Mouse (Mus musculus) cerebellum, adult 9-10 months (tissue): ENCODE results near the gene Il17ra.

ENCODE experiments used
- DNase-seq: peaks from one replicate; pipeline ENCODE4 v3.0.0; 2022

Gene Il17ra

DNA sequence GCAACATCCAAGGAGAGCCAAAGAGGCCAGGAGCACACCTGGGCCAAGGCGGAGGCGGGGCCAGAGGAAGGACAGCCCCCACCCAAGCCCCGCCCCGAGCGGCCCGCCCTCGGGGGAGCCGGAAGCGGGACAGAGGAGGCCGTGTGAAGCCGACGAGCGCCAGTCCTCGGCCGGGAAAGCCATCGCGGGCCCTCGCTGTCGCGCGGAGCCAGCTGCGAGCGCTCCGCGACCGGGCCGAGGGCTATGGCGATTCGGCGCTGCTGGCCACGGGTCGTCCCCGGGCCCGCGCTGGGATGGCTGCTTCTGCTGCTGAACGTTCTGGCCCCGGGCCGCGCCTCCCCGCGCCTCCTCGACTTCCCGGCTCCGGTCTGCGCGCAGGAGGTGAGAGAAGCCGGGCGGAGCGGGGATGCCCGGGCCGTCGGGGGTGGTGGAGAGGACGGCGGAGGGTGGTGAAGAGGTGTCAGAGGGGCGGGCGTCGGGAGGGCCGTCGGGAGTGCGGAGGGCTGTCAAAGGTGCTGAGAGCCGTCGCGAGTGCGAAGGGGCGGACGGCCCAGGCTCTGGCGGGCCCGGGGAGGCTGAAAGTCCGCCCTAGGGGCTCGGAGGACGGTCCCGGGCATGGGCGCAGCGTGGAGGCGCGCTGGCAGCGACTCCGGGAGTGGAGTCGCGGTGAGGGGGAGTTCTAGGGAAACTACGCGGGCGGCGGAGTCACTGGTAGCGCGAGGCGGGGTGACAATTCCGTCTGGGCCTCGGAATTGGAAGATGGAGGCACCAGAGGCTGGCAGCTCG lies at the start of gene Il17ra:
Gene Il17ra (plus strand): TSS at position 162 of the 786 bp plus-strand sequence.
- no peak for DNase-seq

DNA sequence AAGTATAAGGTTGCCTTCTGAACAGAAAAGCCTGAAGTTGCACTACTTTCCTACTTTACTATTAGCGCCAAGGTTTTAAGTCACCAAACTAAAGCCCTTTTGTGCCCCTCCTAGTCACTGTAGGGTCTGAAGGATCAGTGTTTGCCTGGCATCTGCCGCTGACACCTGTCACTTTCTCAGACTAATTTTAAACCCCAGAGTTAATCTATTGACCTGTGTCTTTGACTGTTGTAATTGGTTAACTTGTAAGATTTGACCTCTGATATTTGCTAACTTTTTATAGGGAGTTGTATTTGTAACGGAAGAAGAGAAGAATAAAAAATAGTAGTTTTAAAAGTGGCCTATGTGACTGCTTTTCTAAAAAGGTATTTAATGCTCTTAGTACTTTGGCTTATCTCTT lies 24.9 kb upstream of the Il17ra start:
- DNase-seq = no peak

DNA sequence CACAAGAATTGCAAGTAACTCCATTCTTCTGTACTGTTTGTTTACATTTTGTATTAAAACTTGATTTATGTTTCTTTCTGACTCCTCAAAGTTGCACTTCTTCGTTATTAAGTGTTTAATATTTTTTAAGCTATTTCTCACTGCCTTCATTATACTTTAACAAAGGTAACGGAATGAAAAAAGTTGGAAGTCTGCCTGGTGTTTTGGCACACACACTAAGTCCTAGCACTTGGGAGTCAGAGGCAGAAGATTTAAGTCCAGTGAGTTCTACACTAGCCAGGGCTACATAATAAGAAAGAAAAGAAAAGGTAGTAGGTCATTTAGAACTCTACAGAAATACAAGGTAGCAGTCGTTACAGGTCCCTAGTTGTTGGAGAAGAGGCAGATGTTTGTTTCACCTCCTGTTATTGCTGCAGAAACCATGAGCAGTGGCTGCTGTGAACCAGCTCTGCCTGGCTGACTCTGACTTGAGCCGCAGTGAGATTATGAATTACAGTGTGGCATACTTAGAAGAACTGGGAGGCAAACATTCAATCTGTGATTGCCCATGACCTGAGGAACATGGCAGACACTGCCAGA lies 20.8 kb upstream of the Il17ra start:
- no peak for DNase-seq

DNA sequence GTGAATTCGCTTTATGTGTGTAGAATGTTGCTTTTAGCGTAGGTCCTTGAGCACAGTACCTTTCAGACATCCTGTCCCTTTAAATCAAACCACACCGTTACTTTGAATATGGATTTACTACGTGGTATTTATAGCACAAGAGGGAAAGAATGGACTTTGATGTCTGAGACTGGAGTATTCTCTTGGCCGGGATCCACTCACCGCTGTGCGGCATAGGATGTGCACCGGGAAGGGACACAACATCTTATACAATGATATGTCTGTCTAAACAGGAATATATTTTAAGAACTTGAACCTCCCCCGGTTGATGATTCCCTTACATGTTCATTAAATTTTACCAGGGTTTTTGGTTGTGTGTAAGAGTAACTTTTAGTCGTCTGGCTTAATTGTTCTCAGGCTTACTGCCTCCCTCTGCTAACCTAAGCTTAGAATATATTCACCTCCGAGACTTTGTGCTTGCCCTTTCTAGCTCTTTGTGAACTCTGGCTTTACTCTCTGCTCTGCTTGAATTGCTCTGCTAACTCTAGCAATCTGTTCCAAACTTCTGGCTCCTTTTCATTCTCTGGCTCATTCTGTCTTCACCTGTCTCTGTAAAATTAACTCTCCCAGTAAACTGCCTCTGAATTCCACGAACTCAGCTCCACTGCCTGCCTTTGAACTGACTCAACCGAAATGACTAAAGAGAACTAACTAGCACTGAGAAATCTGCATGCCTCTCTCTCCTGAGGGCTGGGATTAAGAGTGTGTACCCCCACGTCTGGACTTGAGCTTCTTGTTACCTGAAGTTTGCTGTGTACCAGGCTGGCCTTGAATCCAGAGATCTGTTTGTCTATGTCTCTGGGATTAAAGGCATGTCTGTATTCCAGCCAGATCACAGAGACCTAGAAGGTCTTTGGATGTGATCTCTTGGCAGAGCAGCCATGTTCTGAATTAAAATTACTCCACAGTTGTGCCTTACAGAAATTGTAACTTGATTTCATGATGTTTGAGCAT lies 19.4 kb upstream of the Il17ra start:
- no peak for DNase-seq

DNA sequence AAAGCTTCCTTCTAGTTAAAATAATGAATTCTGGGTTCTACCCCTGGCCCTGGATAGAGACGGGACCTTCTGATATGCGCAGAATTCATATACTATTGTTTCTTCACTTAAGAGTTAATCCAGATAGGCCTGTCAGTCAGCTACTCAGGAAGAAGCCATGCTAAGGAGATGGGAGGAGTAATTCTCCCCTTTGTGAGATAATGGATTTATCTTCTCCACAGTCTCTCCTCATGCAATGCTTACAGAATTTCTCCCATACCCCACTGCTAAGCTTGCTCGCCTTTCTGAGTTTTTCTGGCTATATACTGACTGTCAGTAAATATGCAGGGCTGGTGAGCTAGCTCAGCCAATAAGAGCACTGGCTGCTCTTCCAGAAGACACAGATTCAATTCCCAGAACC lies 12.8 kb upstream of the Il17ra start:
- no peak for DNase-seq

DNA sequence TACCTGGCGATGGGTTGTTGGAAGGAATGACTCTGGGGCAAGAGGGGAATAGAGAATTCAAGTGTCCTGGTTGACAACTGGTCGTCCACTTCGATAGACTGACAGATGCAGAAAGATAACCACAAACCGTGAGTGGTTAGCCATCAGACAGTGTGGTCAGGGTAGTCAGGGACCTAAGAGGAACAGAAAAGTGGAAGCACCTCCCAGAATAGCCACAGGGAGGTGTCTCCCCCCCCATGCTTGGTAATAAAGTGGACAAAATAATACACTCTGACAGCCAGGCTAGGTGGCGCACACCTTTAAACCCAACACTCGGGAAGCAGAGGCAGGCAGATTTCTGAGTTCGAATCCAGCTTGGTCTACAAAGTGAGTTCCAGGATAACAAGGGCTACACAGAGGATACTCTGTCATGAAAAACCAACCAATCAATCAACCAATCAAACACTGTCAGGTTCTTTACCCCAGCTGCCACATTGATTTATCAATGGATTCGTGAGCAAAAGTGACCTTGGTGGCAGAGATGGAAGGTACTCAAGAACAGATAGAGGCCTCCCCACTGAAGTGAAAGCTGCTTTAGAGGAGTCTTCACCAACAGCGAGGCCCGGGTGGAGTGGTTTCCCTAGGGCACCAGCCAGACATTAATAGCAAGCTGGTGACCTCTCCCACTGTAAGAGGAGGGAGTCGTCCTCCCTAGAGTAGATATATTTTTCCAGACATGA lies 10.5 kb upstream of the Il17ra start:
- no peak for DNase-seq

DNA sequence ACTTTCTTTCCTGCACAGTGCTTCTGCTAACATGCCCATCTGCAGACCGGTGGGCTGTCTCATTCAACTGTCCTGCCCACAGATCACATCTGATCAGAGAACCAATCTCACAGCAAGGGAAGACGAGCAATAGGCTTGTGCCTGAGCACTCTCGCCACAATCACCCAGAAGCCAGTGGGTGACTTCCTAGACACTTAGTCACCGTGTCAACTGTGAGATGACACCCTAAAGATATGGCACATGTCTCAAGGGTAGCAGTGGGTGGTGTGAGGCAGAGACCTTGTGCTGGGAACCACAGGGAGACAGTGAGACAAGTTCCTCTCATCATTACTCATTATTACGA lies 10.0 kb upstream of the Il17ra start:
- DNase-seq = no peak

DNA sequence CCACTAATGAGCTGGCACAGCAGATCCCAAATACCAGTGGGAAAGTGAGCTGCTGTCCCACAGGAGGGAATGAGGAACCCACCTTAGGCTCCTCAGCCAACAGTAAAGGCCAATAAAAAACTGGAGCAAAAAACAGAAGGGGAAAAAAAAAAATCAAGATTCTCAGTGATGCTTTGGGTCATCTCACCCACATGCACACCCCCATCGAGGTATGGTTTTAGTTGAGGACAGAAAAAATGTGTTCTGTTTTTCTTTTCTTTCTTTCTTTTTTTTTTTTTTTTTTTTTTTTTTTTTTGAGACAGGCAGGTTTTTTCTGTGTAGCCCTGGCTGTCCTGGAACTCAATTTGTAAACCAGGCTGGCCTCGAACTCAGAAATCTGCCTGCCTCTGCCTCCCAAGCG lies 9.5 kb upstream of the Il17ra start:
- DNase-seq = no peak

DNA sequence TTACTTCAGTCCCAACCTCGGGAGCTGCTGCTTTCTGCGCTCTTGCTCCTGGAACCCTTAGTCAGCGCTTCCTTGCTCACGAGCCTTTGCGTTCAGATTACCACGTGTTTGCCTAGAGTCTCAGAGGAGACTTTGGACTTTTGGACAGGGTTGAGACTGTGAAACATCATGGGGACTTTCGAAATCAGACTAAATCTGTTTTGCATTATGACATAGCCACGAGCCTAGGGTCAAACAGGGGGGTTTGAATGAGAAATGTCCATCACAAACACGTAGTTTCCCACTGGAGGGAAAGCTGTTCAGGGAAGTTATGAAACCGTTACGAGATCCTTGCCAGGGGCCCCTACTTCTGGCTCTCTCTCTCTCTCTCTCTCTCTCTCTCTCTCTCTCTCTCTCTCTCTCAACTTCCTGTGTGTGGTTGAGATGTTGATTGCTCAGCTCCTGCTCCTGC lies 8.4 kb upstream of the Il17ra start:
- no peak for DNase-seq

DNA sequence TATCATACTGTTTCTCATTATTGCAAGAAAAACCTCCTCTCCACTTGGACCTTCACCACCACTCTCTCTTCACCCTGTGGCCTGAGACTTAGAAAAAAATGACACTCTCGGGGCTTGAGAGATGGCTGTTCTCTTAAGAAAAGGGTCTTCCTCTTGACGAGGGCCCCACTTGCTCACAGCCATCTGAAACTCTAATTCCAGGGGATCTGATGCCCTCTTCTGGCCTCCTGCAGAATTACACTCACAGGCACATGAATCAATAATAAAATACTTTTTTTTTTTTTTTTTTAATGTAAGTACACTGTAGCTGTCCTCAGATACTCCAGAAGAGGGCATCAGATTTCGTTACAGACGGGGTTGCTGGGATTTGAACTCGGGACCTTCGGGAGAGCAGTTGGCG lies 6.0 kb upstream of the Il17ra start:
- no peak for DNase-seq

DNA sequence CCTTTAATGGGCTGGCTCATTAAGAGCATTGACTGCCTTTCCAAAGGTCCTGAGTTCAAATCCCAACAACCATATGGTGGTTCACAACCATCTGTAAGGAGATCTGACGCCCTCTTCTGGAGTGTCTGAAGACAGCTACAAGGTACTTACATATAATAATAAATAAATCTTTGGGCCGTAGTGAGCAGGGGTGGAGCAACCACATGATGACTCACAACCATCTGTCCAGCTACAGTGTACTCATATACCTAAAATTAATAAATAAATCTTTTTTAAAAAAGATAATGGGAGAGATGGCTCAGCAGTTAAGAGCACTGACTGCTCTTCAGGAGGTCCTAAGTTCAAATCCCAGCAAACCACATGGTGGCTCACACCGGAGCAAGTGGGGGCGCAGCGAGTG lies 5.3 kb upstream of the Il17ra start:
- no peak for DNase-seq

DNA sequence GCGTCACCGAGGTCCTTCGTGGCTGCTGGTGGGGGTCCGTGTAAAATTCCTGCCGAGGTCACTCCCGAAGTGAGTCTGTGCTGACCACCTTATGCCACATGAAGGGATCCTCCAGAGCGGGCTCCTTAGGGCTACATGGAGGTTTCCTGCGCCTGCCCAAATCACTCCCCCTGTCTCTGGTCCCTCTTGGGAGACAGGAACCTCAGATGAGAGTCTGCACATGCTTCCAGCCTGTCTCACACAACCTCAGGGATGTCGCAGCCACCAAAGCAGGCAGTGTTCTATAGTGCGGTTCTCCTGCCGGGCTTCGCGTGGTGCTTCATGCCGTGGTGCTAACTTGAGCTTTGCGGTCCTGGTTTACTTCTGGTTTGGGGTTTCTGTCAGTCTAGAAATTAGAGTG lies 1.8 kb upstream of the Il17ra start:
- no peak for DNase-seq

DNA sequence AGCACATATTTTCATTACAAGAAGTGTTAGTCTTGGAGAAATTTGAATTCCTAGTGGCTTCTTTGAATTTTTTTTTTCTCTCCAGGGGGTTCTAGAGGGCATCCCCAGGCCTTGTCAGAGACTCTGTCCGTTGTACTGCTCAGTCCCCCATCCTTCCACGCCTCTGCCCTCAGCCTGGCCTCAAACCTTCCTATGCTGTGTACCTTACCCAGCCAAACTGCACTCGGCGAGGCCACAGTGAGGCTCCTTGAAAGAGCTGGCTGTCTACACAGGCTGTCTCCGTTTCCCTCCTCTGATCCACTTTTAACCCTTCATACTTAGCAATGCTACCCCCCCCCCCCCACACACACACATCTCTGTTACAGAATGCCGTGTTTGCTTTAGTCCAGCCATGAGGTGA lies 796 bp upstream of the Il17ra start:
- DNase-seq = no peak

DNA sequence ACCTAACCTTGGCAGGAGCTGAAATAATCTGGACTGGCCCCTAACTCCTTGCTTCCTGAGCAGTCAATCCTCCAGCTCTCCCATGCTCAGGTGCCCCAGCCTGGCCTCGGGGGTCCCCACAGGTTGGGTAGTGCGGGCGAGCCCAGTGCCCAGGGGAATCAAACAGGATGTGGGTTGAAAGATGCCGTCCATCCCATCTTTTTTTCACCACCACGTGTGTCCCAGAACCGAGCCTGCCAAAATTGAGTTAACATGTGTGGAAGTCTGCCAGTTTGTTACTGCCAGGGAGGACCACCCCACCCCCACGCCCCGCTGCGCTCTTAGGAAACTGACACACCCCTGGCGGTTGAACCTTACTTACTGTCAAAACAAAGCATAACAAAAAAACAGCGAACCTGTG lies 837 bp downstream of the Il17ra start:
- no peak for DNase-seq

DNA sequence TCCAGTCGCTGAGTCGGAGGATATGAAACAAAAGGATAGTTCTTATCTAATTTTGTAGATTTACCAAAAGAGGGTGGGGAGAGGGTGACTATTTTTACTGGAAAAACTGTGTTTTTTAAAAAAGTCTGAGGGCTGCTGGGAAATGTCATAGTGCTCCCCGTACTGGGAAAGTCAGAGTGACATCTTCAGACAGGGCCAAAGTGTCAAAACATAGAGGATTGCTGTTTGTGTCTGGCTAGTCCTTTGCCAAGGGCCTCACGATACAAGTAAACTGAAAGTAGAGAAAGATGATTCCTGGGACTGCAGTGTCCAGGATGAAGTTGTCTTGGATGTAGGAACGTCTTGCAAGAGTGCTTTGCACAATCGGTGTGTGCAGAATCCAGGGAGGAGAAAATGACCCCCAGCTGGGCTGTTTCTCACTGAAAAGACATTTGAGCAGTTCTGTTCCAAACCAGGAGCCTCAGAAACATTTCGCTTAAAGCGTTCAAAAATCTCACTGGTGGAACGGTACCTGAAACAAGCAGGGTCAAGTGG lies 1.4 kb downstream of the Il17ra start:
- no peak for DNase-seq

DNA sequence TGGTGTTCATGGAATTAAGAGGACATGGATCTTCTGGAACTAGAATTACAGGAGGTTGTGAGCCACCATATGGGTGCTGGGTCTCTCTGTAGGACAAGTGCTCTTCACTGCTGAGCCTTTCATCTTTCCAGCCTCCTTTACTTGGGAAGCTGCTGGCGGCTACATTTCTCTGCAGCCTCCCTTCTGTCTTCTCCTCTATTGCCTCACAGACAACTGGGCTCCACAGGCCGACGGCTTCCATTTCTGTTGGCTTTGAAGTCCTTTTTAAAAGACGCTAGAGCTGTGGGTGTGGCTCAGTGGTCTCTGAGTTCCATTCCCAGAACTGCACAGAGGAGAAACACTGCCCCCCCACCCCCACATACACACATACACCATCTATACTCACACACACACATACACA lies 2.3 kb downstream of the Il17ra start:
- DNase-seq = no peak

DNA sequence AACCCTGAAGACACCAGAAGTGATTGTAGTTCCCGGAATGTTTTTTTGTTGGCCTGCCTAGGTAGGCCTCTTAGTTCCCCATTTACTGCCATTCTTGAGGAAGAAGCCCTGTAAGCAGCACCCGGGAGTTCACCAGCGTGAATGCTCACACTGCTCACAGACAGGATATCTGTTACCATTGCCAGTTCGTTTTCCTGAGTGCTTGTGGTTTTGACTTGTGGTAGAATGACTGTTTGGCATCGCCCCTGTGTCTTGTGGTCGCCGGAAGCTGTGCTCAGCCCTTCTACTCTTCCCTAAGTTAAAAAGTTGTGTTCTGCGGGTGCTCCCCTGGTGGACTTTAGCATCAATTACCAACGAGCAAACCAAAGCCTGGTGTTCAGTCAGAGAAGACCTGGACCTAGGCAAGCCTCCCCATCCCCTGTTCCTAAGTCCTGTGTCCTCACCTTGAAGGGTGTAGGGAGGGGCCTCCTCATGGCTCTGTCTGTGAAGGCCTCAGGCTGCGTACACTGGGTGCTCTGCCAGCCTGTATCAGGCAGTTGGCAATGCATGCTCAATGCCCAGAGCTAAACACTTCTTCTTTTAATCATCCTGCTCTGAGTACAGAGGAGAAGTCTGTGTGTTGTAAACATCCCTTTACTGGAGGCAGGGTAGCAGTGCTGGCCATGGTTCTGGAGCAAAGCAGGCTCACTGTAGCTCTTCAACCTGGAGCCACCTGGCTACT lies 3.7 kb downstream of the Il17ra start:
- no peak for DNase-seq

DNA sequence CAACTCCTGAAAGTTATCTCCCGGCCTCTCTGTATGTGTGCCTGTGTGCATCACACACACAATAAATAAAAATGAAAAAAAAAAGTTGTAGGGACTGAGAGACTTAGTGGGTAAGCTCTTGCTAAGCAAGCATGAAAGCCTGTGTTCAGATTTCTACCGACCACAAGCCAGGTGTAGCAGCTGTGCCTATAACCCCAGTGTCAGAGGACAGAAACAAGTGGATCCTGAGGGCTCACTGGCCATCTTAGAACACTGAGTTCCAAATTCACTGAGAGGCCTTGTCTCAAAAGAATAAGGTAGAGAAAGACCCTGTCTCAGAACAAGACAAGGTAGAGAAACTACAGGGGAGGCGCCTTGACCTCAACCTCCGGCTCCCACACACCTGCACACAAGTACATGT lies 5.2 kb downstream of the Il17ra start:
- no peak for DNase-seq

DNA sequence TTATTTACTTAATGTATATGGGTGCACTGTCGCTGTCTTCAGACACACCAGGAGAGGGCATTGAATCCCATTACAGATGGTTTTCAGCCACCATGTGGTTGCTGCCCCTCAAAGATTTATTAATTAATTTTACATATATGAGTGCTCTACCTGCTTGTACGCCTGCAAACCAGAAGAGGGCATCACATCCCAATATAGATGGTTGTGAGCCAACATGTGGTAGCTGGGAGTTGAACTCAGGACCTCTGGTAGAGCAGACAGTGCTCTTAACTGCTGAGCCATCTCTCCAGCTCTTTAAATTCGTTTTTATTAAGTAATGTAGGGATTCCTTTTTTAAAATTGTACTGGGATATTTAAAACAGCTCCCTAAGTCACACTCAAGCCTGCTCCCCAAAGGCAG lies 6.2 kb downstream of the Il17ra start:
- DNase-seq = no peak

DNA sequence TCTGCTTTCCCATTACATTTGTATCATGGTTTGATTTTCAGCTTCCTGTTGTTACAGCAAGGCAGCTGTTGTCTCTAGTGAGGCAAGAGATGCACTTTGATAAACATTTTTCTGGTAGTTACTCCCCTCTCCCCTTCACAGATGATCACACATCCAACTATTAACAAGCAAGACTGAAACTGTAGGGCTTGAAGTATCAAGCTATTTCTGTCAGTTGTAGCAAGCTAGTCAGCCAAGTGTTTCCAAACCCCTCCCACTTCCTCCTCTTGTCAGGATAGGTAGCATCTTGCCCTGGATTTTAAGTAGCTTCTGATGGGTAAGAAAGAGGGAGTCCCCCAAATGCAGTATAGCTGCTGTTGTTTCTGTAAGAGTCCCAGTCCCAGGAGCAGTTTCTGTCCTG lies 6.7 kb downstream of the Il17ra start:
- DNase-seq = no peak

DNA sequence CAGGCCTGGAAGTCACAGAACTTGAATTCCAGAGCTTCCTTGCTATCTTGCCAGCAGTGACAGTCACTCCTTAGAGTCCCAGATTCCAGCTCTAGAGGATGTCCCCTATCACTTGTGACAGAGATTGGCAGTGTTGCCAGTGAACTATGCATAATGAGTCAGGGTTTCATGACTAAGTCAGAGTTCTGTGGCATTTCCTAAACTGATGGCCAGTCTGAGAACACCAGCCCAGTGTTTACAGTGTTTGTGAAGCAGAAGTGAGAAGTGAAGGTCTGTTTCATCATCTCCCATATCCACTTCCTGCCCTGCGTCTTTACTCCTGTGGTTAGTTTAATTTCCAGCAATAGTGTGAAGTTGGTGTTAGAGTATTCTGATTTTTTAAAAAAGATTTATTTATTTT lies 7.6 kb downstream of the Il17ra start:
- no peak for DNase-seq

DNA sequence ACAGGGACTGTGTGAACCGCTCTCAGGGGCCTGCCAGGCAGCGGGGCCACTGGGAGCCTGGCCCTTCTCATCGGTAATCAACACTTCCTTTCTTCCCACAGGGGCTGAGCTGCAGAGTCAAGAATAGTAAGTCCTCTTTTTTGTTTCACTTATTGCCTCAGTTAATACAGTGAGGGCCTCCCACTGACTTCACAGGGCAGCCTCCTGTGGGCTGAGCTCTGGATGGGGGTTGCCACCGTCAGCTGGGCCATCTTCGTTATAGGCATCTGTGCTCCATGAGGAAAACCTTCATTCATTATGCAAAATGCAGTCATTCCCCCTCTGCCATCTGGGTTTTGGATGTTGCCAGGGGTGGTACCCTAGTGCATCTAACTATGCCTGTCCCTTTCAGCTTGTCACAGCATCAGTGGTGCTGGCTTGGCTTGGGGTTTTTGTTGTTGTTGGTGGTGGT lies 9.0 kb downstream of the Il17ra start:
- no peak for DNase-seq
